Mouse (Mus musculus) megakaryocyte, embryonic 14.5 days (primary cell): ENCODE results near the gene Bcas2. TPM values are rescaled to one million over a fixed set of nuclear protein-coding genes. Genes with fewer than 3 reads are reported as not detected.
"Not testable (repeated sequence)": the region's sequence is repeated elsewhere in the genome, so short reads cannot be mapped to it uniquely, and the experiment has no call there.

ENCODE experiments used
- H3K27me3 ChIP-seq: replicated peaks from 2 replicates; pipeline ENCODE3; 2012; ENCODE audit warnings: inconsistent platforms
- H3K36me3 ChIP-seq: replicated peaks from 2 replicates; pipeline ENCODE3; 2012; ENCODE audit warnings: low read length, inconsistent platforms, mixed read lengths
- H3K4me1 ChIP-seq: 2 replicates; pipeline ENCODE4 v1.6.1; 2012; ENCODE audit warnings: inconsistent platforms
- H3K4me3 ChIP-seq: replicated peaks from 2 replicates; pipeline ENCODE3; 2012; ENCODE audit warnings: moderate library complexity, mild to moderate bottlenecking, inconsistent platforms
- H3K9me3 ChIP-seq: 2 replicates; pipeline ENCODE4 v1.6.1; 2012; ENCODE audit warnings: inconsistent platforms
- FLI1 ChIP-seq: IDR thresholded peaks from 2 replicates; pipeline ENCODE4 v1.6.1; 2012; ENCODE audit warnings: low read length, inconsistent platforms, mixed read lengths
- GATA1 ChIP-seq: IDR thresholded peaks from 3 replicates; pipeline ENCODE4 v1.6.1; 2012; ENCODE audit warnings: mixed read lengths, low read length, inconsistent platforms, borderline replicate concordance
- polyA plus RNA-seq: library from polyadenylated mRNA; stranded (reverse); fragments of >175 nt; gene quantifications from 2 replicates; pipeline ENCODE4 v1.2.3, GENCODE M21; 2012; ENCODE audit warnings: low replicate concordance; ENCODE audit not compliant: insufficient read depth

The Bcas2 gene
- polyA plus RNA-seq, 1 experiment = 101 TPM

GRCm38 (mm10) chr3:103212142-103212541, 40.7 kb downstream of the Bcas2 start:
- Histone ChIP-seq H3K36me3 (no peaks in the 10 kb centered on the region), H3K27me3 (no peaks in the 10 kb centered on the region), H3K4me3 (no peak overlapping the region), H3K4me1 (peaks cover 14% of the 10 kb centered on the region), H3K9me3 (peaks cover 19% of the 10 kb centered on the region)
- TF ChIP-seq FLI1 (no peak), GATA1 (no peak)

- Histone ChIP-seq H3K27me3 (no peaks in the 10 kb centered on the region), H3K9me3 (peaks cover 21% of the 10 kb centered on the region), H3K36me3 (no peaks in the 10 kb centered on the region), H3K4me3 (no peak overlapping the region), H3K4me1 (peaks cover 7% of the 10 kb centered on the region; the same call in 1 of the 2 replicates)
- TF ChIP-seq FLI1 (no peak), GATA1 (no peak)
Measured at GRCm38 (mm10) chr3:103213537-103213936, 42.1 kb downstream of the Bcas2 start.

- Histone ChIP-seq H3K36me3 (no peaks in the 10 kb centered on the region), H3K4me1 (0 out of 2 replicates have a peak, but pooled peaks cover 4% of the 10 kb centered on the region), H3K27me3 (no peaks in the 10 kb centered on the region), H3K9me3 (peaks cover 33% of the 10 kb centered on the region), H3K4me3 (no peak overlapping the region)
- TF ChIP-seq FLI1 = no peak
- TF ChIP-seq GATA1 = no peak
Measured at GRCm38 (mm10) chr3:103214593-103215285, 43.3 kb downstream of the Bcas2 start.

GRCm38 (mm10) chr3:103215399-103215798, 43.9 kb downstream of the Bcas2 start:
- H3K4me1 ChIP-seq, H3K36me3 ChIP-seq, H3K4me3 ChIP-seq, H3K27me3 ChIP-seq: not testable (repeated sequence)
- H3K9me3 ChIP-seq = peaks cover 39% of the 10 kb centered on the region

GRCm38 (mm10) chr3:103221435-103221834, 50.0 kb downstream of the Bcas2 start:
- Histone ChIP-seq H3K4me3 (no peak overlapping the region), H3K27me3 (no peaks in the 10 kb centered on the region), H3K36me3 (peaks cover 3% of the 10 kb centered on the region), H3K4me1 (no peaks in the 10 kb centered on the region), H3K9me3 (peaks cover 28% of the 10 kb centered on the region)
- TF ChIP-seq GATA1 = no peak
- TF ChIP-seq FLI1 = no peak

- TF ChIP-seq FLI1 = no peak
- TF ChIP-seq GATA1 = no peak
- peaks cover 6% of the 10 kb centered on the region for H3K36me3 ChIP-seq
- no peak overlapping the region for H3K4me3 ChIP-seq
- no peaks in the 10 kb centered on the region for H3K4me1 ChIP-seq
- no peaks in the 10 kb centered on the region for H3K27me3 ChIP-seq
- peaks cover 44% of the 10 kb centered on the region for H3K9me3 ChIP-seq
Measured at GRCm38 (mm10) chr3:103223752-103224151, 52.3 kb downstream of the Bcas2 start.

GRCm38 (mm10) chr3:103224231-103224765, 52.8 kb downstream of the Bcas2 start:
- Histone ChIP-seq H3K36me3 (peaks cover 6% of the 10 kb centered on the region), H3K4me1 (no peaks in the 10 kb centered on the region), H3K4me3 (no peak overlapping the region), H3K27me3 (no peaks in the 10 kb centered on the region), H3K9me3 (peaks cover 44% of the 10 kb centered on the region)
- TF ChIP-seq FLI1 = no peak
- no peak for TF ChIP-seq GATA1

GRCm38 (mm10) chr3:103227729-103228128, 56.3 kb downstream of the Bcas2 start:
- Histone ChIP-seq H3K4me1 (no peaks in the 10 kb centered on the region), H3K4me3 (no peak overlapping the region), H3K9me3 (peaks cover 43% of the 10 kb centered on the region), H3K27me3 (peaks cover 4% of the 10 kb centered on the region), H3K36me3 (peaks cover 2% of the 10 kb centered on the region)
- TF ChIP-seq GATA1 (no peak), FLI1 (no peak)

Other genes with a start within 250 kb of the Bcas2 start
- gene Sycp1, start 235.6 kb upstream of the Bcas2 start, polyA plus RNA-seq = not detected in 2 replicates
- not detected in 2 replicates for gene Nr1h5, start 207.5 kb upstream of the Bcas2 start, polyA plus RNA-seq
- 0.36 and 2.5 TPM in 2 replicates for gene Sike1, start 175.9 kb upstream of the Bcas2 start, polyA plus RNA-seq
- gene Csde1, start 151.2 kb upstream of the Bcas2 start, polyA plus RNA-seq = 1.1 and 6.2 TPM in 2 replicates
- 1.3 and 2.9 TPM in 2 replicates for gene Nras, start 113.4 kb upstream of the Bcas2 start, polyA plus RNA-seq
- not detected in 2 replicates for gene Ampd1, start 97.6 kb upstream of the Bcas2 start, polyA plus RNA-seq
- 0.89 and 1.9 TPM in 2 replicates for gene Dennd2c, start 69.1 kb upstream of the Bcas2 start, polyA plus RNA-seq
- 0.53 and 1.3 TPM in 2 replicates for gene Trim33, start 107.6 kb downstream of the Bcas2 start, polyA plus RNA-seq